Mouse (Mus musculus) megakaryocyte, embryonic 14.5 days (primary cell): Measurements from ENCODE around the gene Wsb1. TPM values are rescaled to one million over a fixed set of nuclear protein-coding genes. Genes with fewer than 3 reads are reported as not detected.

ENCODE experiments used
- H3K27me3 ChIP-seq: replicated peaks from 2 replicates; pipeline ENCODE3; 2012; ENCODE audit warnings: inconsistent platforms
- H3K36me3 ChIP-seq: replicated peaks from 2 replicates; pipeline ENCODE3; 2012; ENCODE audit warnings: low read length, inconsistent platforms, mixed read lengths
- H3K4me1 ChIP-seq: 2 replicates; pipeline ENCODE4 v1.6.1; 2012; ENCODE audit warnings: inconsistent platforms
- H3K4me3 ChIP-seq: replicated peaks from 2 replicates; pipeline ENCODE3; 2012; ENCODE audit warnings: moderate library complexity, mild to moderate bottlenecking, inconsistent platforms
- H3K9me3 ChIP-seq: 2 replicates; pipeline ENCODE4 v1.6.1; 2012; ENCODE audit warnings: inconsistent platforms
- FLI1 ChIP-seq: IDR thresholded peaks from 2 replicates; pipeline ENCODE4 v1.6.1; 2012; ENCODE audit warnings: low read length, inconsistent platforms, mixed read lengths
- GATA1 ChIP-seq: IDR thresholded peaks from 3 replicates; pipeline ENCODE4 v1.6.1; 2012; ENCODE audit warnings: mixed read lengths, low read length, inconsistent platforms, borderline replicate concordance
- polyA plus RNA-seq: library from polyadenylated mRNA; stranded (reverse); fragments of >175 nt; gene quantifications from 2 replicates; pipeline ENCODE4 v1.2.3, GENCODE M21; 2012; ENCODE audit warnings: low replicate concordance; ENCODE audit not compliant: insufficient read depth

The Wsb1 gene
- polyA plus RNA-seq, 1 experiment, result 41.4 TPM

DNA sequence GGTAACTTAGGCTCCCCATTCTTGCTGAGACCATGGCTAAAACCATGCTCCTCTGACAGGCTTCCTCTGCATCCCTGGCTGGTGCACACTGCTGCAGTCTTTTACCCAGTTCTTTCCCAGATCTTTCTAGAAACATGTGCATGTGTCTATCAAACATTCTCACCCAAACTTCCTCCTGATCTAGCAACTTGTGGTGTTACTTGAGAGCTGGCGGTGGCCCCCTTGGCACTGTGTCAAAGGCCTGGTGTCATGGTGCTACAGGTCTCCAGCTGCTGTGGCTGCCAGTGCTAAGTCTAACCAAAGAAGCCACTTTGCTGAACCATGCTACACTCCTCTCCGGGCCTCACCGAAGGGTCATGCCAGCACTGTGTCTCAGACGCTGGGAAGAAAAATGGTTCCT, 55.9 kb downstream of the Wsb1 start:
- H3K27me3 ChIP-seq, result peaks cover 51% of the 10 kb centered on the region
- TF ChIP-seq GATA1 (no peak), FLI1 (no peak)
- H3K4me3 ChIP-seq, result no peak overlapping the region
- H3K9me3 ChIP-seq, result peaks cover 12% of the 10 kb centered on the region
- H3K4me1 ChIP-seq, result peaks cover 53% of the 10 kb centered on the region
- no peaks in the 10 kb centered on the region for H3K36me3 ChIP-seq

DNA sequence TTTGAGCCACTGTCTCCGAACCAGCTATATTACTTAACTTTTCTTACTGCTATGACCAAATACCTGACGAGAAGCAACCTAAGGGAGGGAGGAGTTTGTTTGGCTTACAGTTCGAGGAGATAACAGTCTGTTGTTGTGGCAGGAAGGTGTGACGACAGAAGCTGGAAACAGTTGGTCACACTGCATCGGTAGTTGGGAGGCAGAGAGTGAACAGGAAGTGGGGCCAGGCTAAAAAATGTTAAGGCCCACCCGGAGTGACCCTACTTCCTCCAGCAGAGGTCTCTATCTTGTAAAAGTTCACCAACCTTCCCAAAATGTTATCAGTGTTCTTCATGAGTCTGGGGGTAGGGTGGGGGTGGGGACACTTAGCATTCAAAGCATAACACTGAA, 56.6 kb downstream of the Wsb1 start:
- Histone ChIP-seq H3K27me3 (peaks cover 48% of the 10 kb centered on the region), H3K9me3 (peaks cover 12% of the 10 kb centered on the region), H3K4me1 (peaks cover 53% of the 10 kb centered on the region), H3K4me3 (no peak overlapping the region), H3K36me3 (no peaks in the 10 kb centered on the region)
- TF ChIP-seq FLI1, result no peak
- no peak for TF ChIP-seq GATA1

DNA sequence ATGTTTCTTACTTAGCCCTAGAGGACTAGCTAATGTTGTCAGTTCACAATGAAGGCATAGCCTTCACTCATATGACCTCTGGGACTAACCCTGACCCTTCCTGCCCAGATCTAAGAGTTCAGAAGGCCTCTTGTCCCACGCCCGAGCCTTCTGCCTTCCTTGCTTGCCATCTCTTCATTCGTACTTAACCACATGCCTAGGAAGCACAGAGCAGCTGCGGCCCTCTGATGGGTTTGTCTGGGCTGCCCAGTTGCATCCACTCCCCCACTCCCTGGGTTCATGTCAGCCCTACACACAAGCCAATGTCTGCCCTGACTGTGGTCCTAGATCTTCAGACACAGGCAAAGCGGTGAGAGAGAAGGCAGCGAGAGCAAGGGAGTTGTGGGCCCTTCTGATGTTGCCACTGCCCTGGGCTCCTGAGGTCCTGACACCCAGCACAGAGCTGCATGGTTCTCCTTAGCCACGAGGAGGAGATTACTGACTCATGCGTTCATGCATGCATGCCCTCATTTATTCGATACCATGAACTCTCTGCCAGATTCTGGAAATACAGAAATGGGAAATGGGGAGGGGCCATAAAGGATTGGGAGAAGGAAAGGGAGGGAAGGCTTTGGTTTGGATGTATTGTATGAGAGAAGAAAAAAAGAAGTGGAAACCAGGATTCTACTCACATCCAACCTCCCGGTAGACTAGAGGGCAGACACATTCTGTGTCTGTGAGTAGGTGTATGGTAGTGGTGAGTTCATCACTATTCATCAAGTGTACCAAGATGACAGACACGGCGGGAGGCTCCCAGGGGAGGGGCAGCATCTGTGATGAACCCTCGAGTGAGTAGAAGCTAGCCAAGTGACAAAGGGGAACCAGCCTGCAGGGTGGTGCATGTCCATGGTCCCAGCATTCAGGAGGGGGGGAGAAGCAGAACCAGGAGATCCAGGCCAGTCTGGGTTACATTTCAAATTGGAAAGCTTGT, 57.3 kb downstream of the Wsb1 start:
- peaks cover 49% of the 10 kb centered on the region for H3K4me1 ChIP-seq
- peaks cover 12% of the 10 kb centered on the region for H3K9me3 ChIP-seq
- peak overlapping the region; percentile 19 for H3K4me3 ChIP-seq
- no peak for TF ChIP-seq FLI1
- H3K36me3 ChIP-seq, result no peaks in the 10 kb centered on the region
- H3K27me3 ChIP-seq, result peaks cover 41% of the 10 kb centered on the region

DNA sequence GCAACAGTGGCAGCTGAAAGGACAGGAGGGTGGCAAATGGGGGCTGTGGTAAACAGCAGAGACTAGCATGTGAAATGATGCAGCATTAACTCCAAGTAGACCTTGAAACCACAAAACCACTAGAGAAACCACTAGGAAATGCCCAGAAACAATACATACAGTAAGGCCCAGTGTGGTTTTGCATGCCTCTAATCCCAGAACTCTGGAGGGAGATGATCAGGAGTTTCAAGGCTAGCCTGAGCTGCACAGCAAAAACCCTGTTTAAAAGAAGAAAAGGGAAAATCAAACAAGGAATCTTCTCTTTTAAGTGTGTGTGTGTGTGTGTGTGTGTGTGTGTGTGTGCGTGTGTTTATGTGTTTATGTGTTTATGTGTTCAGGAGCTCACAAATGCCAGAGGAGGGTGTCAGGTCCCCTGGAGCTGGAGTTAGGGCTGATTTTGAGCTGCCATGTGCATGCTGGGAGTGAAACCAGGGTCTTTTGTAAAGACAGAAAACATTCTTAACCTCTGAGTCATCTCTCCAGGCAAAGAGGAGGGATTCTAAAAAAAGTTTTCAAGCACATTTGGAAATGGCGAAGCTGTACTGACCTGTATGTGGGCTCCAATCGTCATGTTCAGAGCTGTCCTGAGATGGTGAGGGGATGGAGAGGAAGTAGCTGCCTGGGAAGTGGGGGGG, 58.1 kb downstream of the Wsb1 start:
- Histone ChIP-seq H3K27me3 (peaks cover 37% of the 10 kb centered on the region), H3K9me3 (peaks cover 12% of the 10 kb centered on the region), H3K36me3 (no peaks in the 10 kb centered on the region), H3K4me3 (no peak overlapping the region), H3K4me1 (peaks cover 44% of the 10 kb centered on the region)
- TF ChIP-seq GATA1 (no peak), FLI1 (no peak)

DNA sequence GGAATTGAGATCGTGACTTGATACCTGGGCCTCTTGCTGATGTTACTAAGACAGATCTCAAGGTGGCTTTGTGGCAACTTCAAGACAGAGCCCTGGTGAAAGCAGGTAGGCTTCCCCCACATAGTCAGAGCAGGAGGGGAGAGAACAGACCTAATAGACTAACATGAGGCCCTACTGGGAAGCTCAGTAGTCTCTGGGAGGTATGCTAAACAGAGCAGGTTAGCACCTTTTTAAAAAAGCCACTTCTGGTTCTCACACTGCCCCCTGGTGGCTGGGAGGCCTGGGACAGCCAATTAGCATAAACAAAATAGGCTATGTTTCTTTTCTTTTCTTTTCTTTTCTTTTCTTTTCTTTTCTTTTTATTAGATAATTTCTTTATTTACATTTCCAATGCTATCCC, 62.3 kb downstream of the Wsb1 start:
- no peak for TF ChIP-seq FLI1
- TF ChIP-seq GATA1, result no peak
- H3K4me3 ChIP-seq, result no peak overlapping the region
- H3K27me3 ChIP-seq, result peaks cover 24% of the 10 kb centered on the region
- peaks cover 6% of the 10 kb centered on the region for H3K9me3 ChIP-seq
- peaks cover 31% of the 10 kb centered on the region for H3K4me1 ChIP-seq
- no peaks in the 10 kb centered on the region for H3K36me3 ChIP-seq

DNA sequence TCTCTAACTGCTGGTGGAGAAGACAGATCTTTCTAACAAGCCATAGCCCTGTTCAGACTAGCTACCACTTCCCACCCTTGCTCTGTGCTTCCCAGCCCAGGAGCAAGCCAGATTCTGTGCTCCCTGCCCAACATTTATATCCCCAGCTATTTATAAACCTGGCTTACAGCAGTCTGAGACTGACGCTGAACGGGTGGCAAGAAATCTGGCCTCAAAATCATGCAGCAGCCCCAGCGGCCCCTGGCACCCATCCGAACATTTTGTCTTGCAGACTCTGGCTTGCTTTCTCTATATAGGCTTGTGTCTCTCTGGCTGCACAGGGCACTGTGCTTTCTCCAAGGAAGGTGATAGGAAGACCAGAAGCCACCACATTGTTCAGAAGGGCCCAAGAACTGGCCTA, 63.3 kb downstream of the Wsb1 start:
- TF ChIP-seq GATA1 (no peak), FLI1 (no peak)
- no peak overlapping the region for H3K4me3 ChIP-seq
- H3K4me1 ChIP-seq, result peaks cover 22% of the 10 kb centered on the region
- H3K36me3 ChIP-seq, result no peaks in the 10 kb centered on the region
- H3K9me3 ChIP-seq, result peaks cover 6% of the 10 kb centered on the region
- peaks cover 22% of the 10 kb centered on the region for H3K27me3 ChIP-seq

DNA sequence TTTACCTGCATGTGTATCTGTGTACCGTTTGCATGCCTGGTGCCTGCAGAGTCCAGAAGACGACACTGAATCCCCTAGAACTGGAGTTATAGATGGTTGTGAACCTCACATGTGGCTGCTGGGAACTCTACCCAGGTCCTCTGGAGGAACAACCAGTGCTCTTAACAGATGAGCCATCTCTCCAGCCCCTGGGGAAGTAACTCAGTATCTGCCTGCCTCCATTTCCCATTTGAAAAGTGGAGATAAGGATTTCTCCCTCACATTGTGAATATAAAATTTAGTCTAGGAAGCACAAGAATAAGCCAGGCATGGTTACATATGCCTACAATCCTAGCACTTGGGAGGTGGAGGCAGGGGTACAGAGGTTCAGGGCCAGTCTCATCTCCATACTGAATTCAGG, 64.2 kb downstream of the Wsb1 start:
- no peaks in the 10 kb centered on the region for H3K36me3 ChIP-seq
- no peak for TF ChIP-seq FLI1
- TF ChIP-seq GATA1, result no peak
- peaks cover 17% of the 10 kb centered on the region for H3K4me1 ChIP-seq
- H3K27me3 ChIP-seq, result peaks cover 22% of the 10 kb centered on the region
- H3K9me3 ChIP-seq, result peaks cover 6% of the 10 kb centered on the region
- H3K4me3 ChIP-seq, result no peak overlapping the region

Other genes with a start within 250 kb of the Wsb1 start
- gene Ksr1, start 108.3 kb downstream of the Wsb1 start, polyA plus RNA-seq, result 46.5 and 208 TPM in 2 replicates
- not detected in 2 replicates for gene Gm9964, start 42.2 kb upstream of the Wsb1 start, polyA plus RNA-seq
- gene Nf1, start 85.0 kb upstream of the Wsb1 start, polyA plus RNA-seq, result 4.5 and 6.1 TPM in 2 replicates
- not detected in 2 replicates for gene Omg, start 249.4 kb upstream of the Wsb1 start, polyA plus RNA-seq